Mouse (Mus musculus): Measurements from ENCODE around the gene Mboat1. TPM values are rescaled to one million over a fixed set of nuclear protein-coding genes. Genes with fewer than 3 reads are reported as not detected.
A peak's percentile ranks its signal among the peaks of the same experiment; 100 is the strongest.

Mboat1 gene
- polyA plus RNA-seq, 1 experiment from 2014 or later: 6.8 TPM

DNA sequence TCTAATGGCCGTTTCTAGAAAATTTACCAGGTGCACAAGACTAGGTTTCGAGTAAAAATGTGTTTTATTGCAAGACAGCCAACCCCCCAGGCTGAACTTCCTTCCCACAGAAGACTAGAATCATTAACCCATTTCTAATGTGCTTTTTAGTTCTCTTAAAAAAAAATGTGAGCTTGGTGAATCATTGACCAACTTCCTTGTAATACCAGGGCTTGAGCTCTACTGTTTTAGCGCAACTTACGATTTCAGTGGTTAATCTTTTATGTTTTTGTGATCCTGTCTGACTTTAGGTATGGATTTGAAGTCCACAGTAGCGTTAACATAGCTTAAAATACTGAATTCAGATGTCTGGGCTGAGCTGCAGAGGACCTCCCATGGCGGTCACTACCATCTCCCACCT, 10.2 kb downstream of the Mboat1 start:
- no peak for ATAC-seq (ENCODE audit: insufficient number of reproducible peaks, insufficient read depth, low FRiP score, low TSS enrichment, low read depth)
- no peaks in the 10 kb centered on the region for H3K9me3 ChIP-seq

DNA sequence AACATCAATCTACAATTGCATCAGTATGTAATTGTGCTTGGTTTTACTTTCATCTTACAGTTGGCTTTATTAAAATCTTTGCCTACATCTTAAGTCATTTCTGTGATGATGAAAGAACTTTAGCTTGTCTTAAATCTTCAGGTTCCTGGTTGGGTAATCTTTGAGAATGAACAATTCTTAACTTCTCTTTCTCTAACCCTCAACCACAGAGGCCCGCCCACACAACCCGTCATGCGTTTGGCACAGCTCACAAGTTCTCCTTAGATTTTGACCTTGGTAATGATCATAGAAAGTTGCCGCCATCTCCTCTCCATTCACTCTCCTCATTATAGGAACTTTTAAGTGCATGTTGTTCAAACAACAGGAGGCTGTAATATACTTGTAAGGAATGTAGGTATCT, 18.0 kb downstream of the Mboat1 start:
- Histone ChIP-seq H3K9me3 (no peaks in the 10 kb centered on the region), H3K27ac (no peak overlapping the region), H3K4me3 (replicated peaks) (no peak overlapping the region), H3K4me1 (replicated peaks) (no peaks in the 10 kb centered on the region), H3K36me3 (no peaks in the 10 kb centered on the region), H3K27me3 (no peaks in the 10 kb centered on the region), H3K9ac (replicated peaks) (no peak overlapping the region), H3K4me2 (no peak overlapping the region)
- WGBS: 83% methylated on average over 4 of the region's 4 CpGs
- ATAC-seq (ENCODE audit: insufficient number of reproducible peaks, insufficient read depth, low FRiP score, low TSS enrichment, low read depth): no peak

More for the DNA sequence above, 10.2 kb downstream of the Mboat1 start:
- Histone ChIP-seq H3K36me3 (no peaks in the 10 kb centered on the region), H3K4me2 (no peak overlapping the region), H3K4me3 (replicated peaks) (no peak overlapping the region), H3K27ac (no peak overlapping the region), H3K27me3 (no peaks in the 10 kb centered on the region), H3K9ac (replicated peaks) (no peak overlapping the region), H3K4me1 (replicated peaks) (peaks cover 4% of the 10 kb centered on the region; the same call in 1 of the 2 replicates)
- WGBS: 85% methylated on average over 6 of the region's 6 CpGs

DNA sequence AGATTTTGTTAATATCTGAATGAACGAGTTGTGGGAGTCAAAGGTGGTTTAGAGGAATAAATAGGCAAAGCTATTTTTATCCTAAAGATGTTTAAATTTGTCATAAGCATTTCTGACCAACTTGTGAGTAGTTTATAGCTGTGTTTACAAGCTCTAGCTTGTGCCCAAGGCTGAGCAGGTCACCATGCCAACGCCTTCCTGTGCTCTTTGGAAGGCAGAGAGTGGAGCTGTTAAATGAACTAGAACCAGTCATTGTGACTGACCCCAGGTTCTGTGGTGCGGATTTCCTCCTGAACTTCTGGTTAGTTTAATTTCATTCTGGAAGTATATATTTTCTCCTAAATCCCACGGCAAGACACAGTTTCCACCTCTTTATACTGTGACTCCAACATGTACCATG, 23.3 kb downstream of the Mboat1 start:
- 58% methylated on average over 4 of the region's 4 CpGs for WGBS
- no peaks in the 10 kb centered on the region; the same call in 1 of the 2 replicates for H3K4me1 ChIP-seq (replicated peaks)
- no peak overlapping the region for H3K9ac ChIP-seq (replicated peaks)
- H3K27me3 ChIP-seq: no peaks in the 10 kb centered on the region
- H3K27ac ChIP-seq: peak overlapping the region; percentile 64
- ATAC-seq (ENCODE audit: insufficient number of reproducible peaks, insufficient read depth, low FRiP score, low TSS enrichment, low read depth): no peak
- H3K36me3 ChIP-seq: no peaks in the 10 kb centered on the region
- 0 out of 2 replicates have a peak, but pooled peaks cover 7% of the 10 kb centered on the region for H3K9me3 ChIP-seq
- no peak overlapping the region for H3K4me2 ChIP-seq
- H3K4me3 ChIP-seq (replicated peaks): no peak overlapping the region

DNA sequence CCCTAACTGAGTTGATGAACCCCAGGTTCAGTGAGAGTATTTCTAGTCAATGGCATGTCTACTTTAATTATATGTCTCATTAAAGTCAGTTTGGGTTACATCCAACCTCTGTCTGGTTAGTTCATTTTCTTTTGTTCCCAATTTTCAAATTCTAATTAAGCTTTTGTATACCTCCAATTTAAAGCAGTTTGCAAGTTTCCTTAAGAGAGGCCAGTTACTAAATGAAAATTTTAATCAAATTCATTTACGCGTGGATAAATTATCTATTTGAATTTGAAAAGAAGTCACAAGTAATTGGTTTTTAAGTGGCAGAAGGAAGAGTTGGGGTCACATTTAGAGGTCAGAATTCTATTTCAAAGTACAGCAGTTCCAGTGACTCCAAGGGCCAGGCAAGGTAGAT, 27.2 kb downstream of the Mboat1 start:
- 96% methylated on average over 2 of the region's 2 CpGs for WGBS
- H3K9me3 ChIP-seq: 0 out of 2 replicates have a peak, but pooled peaks cover 7% of the 10 kb centered on the region
- H3K4me3 ChIP-seq (replicated peaks): no peak overlapping the region
- H3K4me1 ChIP-seq (replicated peaks): no peaks in the 10 kb centered on the region; the same call in 1 of the 2 replicates
- no peak overlapping the region for H3K4me2 ChIP-seq
- no peaks in the 10 kb centered on the region for H3K36me3 ChIP-seq
- H3K27me3 ChIP-seq: no peaks in the 10 kb centered on the region
- no peak overlapping the region for H3K27ac ChIP-seq
- no peak overlapping the region for H3K9ac ChIP-seq (replicated peaks)
- ATAC-seq (ENCODE audit: insufficient number of reproducible peaks, insufficient read depth, low FRiP score, low TSS enrichment, low read depth): no peak

DNA sequence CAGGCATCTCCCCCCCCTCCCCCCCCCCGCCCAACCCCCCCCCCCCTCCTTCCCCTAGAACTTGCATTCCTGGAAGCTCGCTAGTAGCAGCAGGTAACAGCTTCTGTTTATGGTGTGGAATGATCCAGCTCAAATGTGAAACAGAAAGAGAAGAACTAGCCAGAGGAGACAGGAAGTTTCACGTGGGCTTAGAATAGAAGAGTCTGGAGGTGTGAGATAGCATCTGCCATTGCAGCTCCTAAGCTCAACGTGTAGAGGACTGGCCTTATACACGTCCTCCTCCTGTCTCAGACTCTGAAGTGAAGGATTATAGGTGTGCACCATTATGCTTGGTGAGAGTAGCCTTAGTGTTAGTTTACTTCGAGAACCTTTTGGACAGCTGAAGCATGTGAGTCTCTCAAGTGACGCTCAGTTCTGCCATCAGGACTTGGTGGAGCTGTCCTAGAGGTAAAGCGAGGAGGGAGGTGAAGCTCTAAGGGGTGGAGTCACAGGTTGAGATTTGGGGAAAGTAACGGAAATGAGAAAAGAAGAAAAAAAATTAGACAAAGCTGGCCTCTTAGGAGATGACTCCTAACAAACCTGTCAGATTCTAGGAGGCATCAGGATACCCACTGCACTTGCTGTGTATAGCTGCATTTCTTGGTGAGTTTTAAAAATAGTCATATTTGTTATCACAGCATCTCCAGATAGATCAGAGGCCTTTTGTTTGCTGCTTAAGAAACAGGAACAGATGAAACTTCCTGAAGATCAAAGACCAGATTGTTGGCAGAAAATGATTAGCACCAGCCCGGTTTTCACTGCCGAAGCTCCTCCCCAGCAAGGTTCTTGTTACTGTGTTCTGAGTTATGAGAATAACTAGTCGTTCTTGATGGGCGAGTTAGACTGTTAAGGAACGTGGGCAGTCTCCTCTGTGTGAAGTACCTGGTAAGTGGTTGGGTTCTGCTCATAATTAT, 30.1 kb downstream of the Mboat1 start:
- H3K4me2 ChIP-seq: no peak overlapping the region
- no peak for ATAC-seq (ENCODE audit: insufficient number of reproducible peaks, insufficient read depth, low FRiP score, low TSS enrichment, low read depth)
- H3K27ac ChIP-seq: no peak overlapping the region
- H3K4me1 ChIP-seq (replicated peaks): no peaks in the 10 kb centered on the region
- H3K36me3 ChIP-seq: no peaks in the 10 kb centered on the region
- H3K9me3 ChIP-seq: 0 out of 2 replicates have a peak, but pooled peaks cover 7% of the 10 kb centered on the region
- no peak overlapping the region for H3K4me3 ChIP-seq (replicated peaks)
- no peak overlapping the region for H3K9ac ChIP-seq (replicated peaks)
- WGBS: 70% methylated on average over 13 of the region's 14 CpGs
- no peaks in the 10 kb centered on the region for H3K27me3 ChIP-seq

DNA sequence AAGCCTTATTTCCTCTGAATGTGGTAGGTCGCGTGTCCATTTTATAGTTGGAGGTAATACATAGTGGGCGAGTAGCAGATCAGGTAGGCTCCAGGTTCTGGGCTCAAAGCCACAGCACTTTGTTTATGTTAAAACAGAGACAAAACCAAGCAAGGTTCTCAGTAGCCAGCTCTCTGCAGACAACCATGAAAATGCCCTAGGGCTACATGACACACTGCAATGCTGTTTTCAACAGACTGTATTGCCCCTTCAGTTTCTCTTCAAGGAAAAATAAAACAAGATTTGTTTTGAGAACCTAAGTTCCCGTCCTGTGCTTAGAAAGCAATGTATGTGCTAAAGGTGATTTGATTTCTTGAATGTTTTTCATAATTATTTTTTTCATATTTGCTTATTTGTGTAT, 31.2 kb downstream of the Mboat1 start:
- H3K9me3 ChIP-seq: 0 out of 2 replicates have a peak, but pooled peaks cover 5% of the 10 kb centered on the region
- ATAC-seq (ENCODE audit: insufficient number of reproducible peaks, insufficient read depth, low FRiP score, low TSS enrichment, low read depth): no peak
- no peaks in the 10 kb centered on the region for H3K36me3 ChIP-seq
- no peak overlapping the region for H3K27ac ChIP-seq
- H3K4me3 ChIP-seq (replicated peaks): no peak overlapping the region
- no peak overlapping the region for H3K9ac ChIP-seq (replicated peaks)
- 80% methylated on average over 4 of the region's 4 CpGs for WGBS
- H3K4me2 ChIP-seq: no peak overlapping the region
- no peaks in the 10 kb centered on the region for H3K4me1 ChIP-seq (replicated peaks)
- no peaks in the 10 kb centered on the region for H3K27me3 ChIP-seq

DNA sequence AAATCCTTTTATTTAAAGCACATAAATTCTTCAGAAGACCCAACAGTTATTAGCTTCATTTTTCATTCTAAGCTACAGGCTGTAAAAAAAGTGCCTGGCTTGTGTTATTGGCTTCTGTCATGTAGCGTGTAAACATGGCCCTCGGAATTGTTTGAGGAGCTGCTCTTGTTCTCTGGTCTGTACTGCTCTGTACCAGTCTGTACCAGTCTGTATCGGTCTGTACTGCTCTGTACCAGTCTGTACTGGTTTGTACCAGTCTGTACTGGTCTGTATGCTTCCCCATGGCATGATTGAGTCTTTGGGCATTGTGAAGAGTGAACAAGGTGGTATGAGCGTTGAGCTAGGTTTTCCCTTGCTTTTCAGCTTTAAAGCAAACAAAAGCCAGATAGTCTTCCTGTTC, 32.5 kb downstream of the Mboat1 start:
- H3K4me2 ChIP-seq: no peak overlapping the region
- no peaks in the 10 kb centered on the region for H3K27me3 ChIP-seq
- H3K4me1 ChIP-seq (replicated peaks): no peaks in the 10 kb centered on the region
- no peaks in the 10 kb centered on the region for H3K36me3 ChIP-seq
- no peak for ATAC-seq (ENCODE audit: insufficient number of reproducible peaks, insufficient read depth, low FRiP score, low TSS enrichment, low read depth)
- no peak overlapping the region for H3K9ac ChIP-seq (replicated peaks)
- H3K27ac ChIP-seq: no peak overlapping the region
- no peaks in the 10 kb centered on the region for H3K9me3 ChIP-seq
- WGBS: 86% methylated on average over 4 of the region's 4 CpGs
- no peak overlapping the region for H3K4me3 ChIP-seq (replicated peaks)

- no peaks in the 10 kb centered on the region for H3K9me3 ChIP-seq
- H3K27me3 ChIP-seq: no peaks in the 10 kb centered on the region
- H3K36me3 ChIP-seq: no peaks in the 10 kb centered on the region
- no peaks in the 10 kb centered on the region for H3K4me1 ChIP-seq (replicated peaks)
- no peak overlapping the region for H3K4me3 ChIP-seq (replicated peaks)
- no peak overlapping the region for H3K4me2 ChIP-seq
- no peak for ATAC-seq (ENCODE audit: insufficient number of reproducible peaks, insufficient read depth, low FRiP score, low TSS enrichment, low read depth)
- no peak overlapping the region for H3K9ac ChIP-seq (replicated peaks)
- H3K27ac ChIP-seq: no peak overlapping the region
- WGBS: 93% methylated on average over 6 of the region's 6 CpGs
Observed at GRCm38 (mm10) chr13:30170061-30170460, 33.8 kb downstream of the Mboat1 start.

DNA sequence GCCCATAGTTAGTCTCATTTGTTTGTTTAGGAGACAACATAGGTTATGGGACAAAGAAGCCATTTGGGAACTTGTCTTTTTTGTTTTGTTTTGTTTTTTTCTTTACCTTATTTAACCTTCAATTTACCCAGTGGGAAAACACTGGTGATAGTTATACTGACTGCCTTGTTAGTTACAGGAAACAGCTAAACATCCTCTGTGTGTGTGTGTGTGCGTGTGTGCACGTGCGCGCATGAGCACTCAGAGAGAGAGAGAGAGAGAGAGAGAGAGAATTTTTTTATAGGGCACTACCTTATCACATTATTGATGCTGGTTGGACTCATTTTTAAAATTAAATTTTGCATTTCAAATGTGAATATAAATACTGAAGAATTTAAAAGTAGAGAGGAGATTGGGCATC, 38.3 kb downstream of the Mboat1 start:
- Histone ChIP-seq H3K4me3 (replicated peaks) (no peak overlapping the region), H3K27ac (no peak overlapping the region), H3K9me3 (no peaks in the 10 kb centered on the region), H3K36me3 (no peaks in the 10 kb centered on the region), H3K4me1 (replicated peaks) (no peaks in the 10 kb centered on the region), H3K4me2 (no peak overlapping the region), H3K9ac (replicated peaks) (no peak overlapping the region), H3K27me3 (no peaks in the 10 kb centered on the region)
- 89% methylated on average over 4 of the region's 4 CpGs for WGBS
- no peak for ATAC-seq (ENCODE audit: insufficient number of reproducible peaks, insufficient read depth, low FRiP score, low TSS enrichment, low read depth)

- Histone ChIP-seq H3K9ac (replicated peaks) (no peak overlapping the region), H3K27me3 (no peaks in the 10 kb centered on the region), H3K4me1 (replicated peaks) (no peaks in the 10 kb centered on the region), H3K9me3 (no peaks in the 10 kb centered on the region), H3K4me2 (no peak overlapping the region), H3K4me3 (replicated peaks) (no peak overlapping the region), H3K27ac (no peak overlapping the region), H3K36me3 (no peaks in the 10 kb centered on the region)
- no peak for ATAC-seq (ENCODE audit: insufficient number of reproducible peaks, insufficient read depth, low FRiP score, low TSS enrichment, low read depth)
- 84% methylated on average over 6 of the region's 6 CpGs for WGBS
Observed at GRCm38 (mm10) chr13:30177356-30177755, 41.1 kb downstream of the Mboat1 start.

- ATAC-seq (ENCODE audit: insufficient number of reproducible peaks, insufficient read depth, low FRiP score, low TSS enrichment, low read depth): no peak
- H3K27me3 ChIP-seq: no peaks in the 10 kb centered on the region
- no peaks in the 10 kb centered on the region for H3K36me3 ChIP-seq
- no peaks in the 10 kb centered on the region for H3K9me3 ChIP-seq
- H3K9ac ChIP-seq (replicated peaks): no peak overlapping the region
- H3K4me2 ChIP-seq: no peak overlapping the region
- H3K27ac ChIP-seq: peak overlapping the region; percentile 50
- H3K4me1 ChIP-seq (replicated peaks): peaks cover 19% of the 10 kb centered on the region
- H3K4me3 ChIP-seq (replicated peaks): no peak overlapping the region
- 49% methylated on average over 6 of the region's 6 CpGs for WGBS
Observed at GRCm38 (mm10) chr13:30185549-30185948, 49.3 kb downstream of the Mboat1 start.
